Mouse (Mus musculus) midbrain, embryonic 10.5 days (tissue): ENCODE measurements around the gene Rgsl1. TPM values are rescaled to one million over a fixed set of nuclear protein-coding genes. Genes with fewer than 3 reads are reported as not detected.

Experiments used
- DNase-seq: peaks from one replicate; pipeline ENCODE4 v3.0.0-alpha.2; 2017; ENCODE audit warnings: low spot score
- H3K27ac ChIP-seq: fragments of 300-500 bp; sonication (generic); replicated peaks from 2 replicates; pipeline ENCODE4 v1.5.1; 2016; ENCODE audit warnings: mild to moderate bottlenecking
- H3K27me3 ChIP-seq: fragments of 300-500 bp; sonication (generic); 2 replicates; pipeline ENCODE4 v1.6.1; 2016; ENCODE audit warnings: low read depth, mild to moderate bottlenecking; ENCODE audit not compliant: poor library complexity, severe bottlenecking
- H3K36me3 ChIP-seq: fragments of 300-500 bp; sonication (generic); 2 replicates; pipeline ENCODE4 v1.6.1; 2016; ENCODE audit warnings: mild to moderate bottlenecking, moderate library complexity
- H3K4me1 ChIP-seq: fragments of 300-500 bp; sonication (generic); 2 replicates; pipeline ENCODE4 v1.6.1; 2016
- H3K4me3 ChIP-seq: fragments of 300-500 bp; sonication (generic); 2 replicates; pipeline ENCODE4 v1.5.1; 2016; ENCODE audit warnings: mild to moderate bottlenecking, moderate library complexity
- H3K9me3 ChIP-seq: fragments of 300-500 bp; sonication (generic); replicated peaks from 2 replicates; pipeline ENCODE4 v1.6.1; 2016; ENCODE audit warnings: mild to moderate bottlenecking
- WGBS: fragments of 180-500 bp; shearing (Covaris S2); methylation state at CpG from one replicate; pipeline ENCODE4 v1.1.7; 2016; 5-methylcytosine and 5-hydroxymethylcytosine counted together
- polyA plus RNA-seq: library from polyadenylated mRNA; unstranded; fragments of >200 nt; fragmentation: Nextera tagmentation; extraction: Ambion mirVana; gene quantifications from 2 replicates; pipeline ENCODE4 v1.2.1, GENCODE M21; 2016

The Rgsl1 gene
- polyA plus RNA-seq, 1 experiment from 2014 or later, result not detected

- no peak overlapping the region for H3K27ac ChIP-seq
- DNase-seq, result no peak
- no peaks in the 10 kb centered on the region for H3K27me3 ChIP-seq
- H3K9me3 ChIP-seq, result no peaks in the 10 kb centered on the region
- H3K4me3 ChIP-seq, result no peak overlapping the region
- 87% methylated on average over 3 of the region's 3 CpGs for WGBS
- no peaks in the 10 kb centered on the region for H3K36me3 ChIP-seq
- H3K4me1 ChIP-seq, result no peaks in the 10 kb centered on the region
These were observed 23.7 kb downstream of the Rgsl1 start for GRCm38 (mm10) chr1:153820216-153820615.

GRCm38 (mm10) chr1:153814278-153814677 is 29.7 kb downstream of the Rgsl1 start:
- H3K27me3 ChIP-seq, result no peaks in the 10 kb centered on the region
- H3K9me3 ChIP-seq, result no peaks in the 10 kb centered on the region
- H3K4me3 ChIP-seq, result no peak overlapping the region
- DNase-seq, result no peak
- H3K4me1 ChIP-seq, result no peaks in the 10 kb centered on the region
- WGBS, result 63% methylated on average over 2 of the region's 2 CpGs
- H3K36me3 ChIP-seq, result no peaks in the 10 kb centered on the region
- no peak overlapping the region for H3K27ac ChIP-seq

GRCm38 (mm10) chr1:153807390-153807993 is 36.5 kb downstream of the Rgsl1 start:
- H3K27me3 ChIP-seq, result no peaks in the 10 kb centered on the region
- H3K27ac ChIP-seq, result no peak overlapping the region
- no peak overlapping the region for H3K4me3 ChIP-seq
- H3K36me3 ChIP-seq, result no peaks in the 10 kb centered on the region
- 53% methylated on average over 13 of the region's 13 CpGs for WGBS
- no peaks in the 10 kb centered on the region for H3K9me3 ChIP-seq
- DNase-seq, result peak; percentile 36
- peaks cover 13% of the 10 kb centered on the region for H3K4me1 ChIP-seq

- WGBS, result 53% methylated on average over 8 of the region's 8 CpGs
- no peak for DNase-seq
- peaks cover 13% of the 10 kb centered on the region for H3K4me1 ChIP-seq
- H3K36me3 ChIP-seq, result no peaks in the 10 kb centered on the region
- H3K27ac ChIP-seq, result no peak overlapping the region
- H3K4me3 ChIP-seq, result no peak overlapping the region
- no peaks in the 10 kb centered on the region for H3K27me3 ChIP-seq
- H3K9me3 ChIP-seq, result no peaks in the 10 kb centered on the region
These were observed 40.4 kb downstream of the Rgsl1 start for GRCm38 (mm10) chr1:153803530-153803929.

- 85% methylated on average over 7 of the region's 7 CpGs for WGBS
- Histone ChIP-seq H3K27me3 (no peaks in the 10 kb centered on the region), H3K4me3 (no peak overlapping the region), H3K4me1 (peaks cover 13% of the 10 kb centered on the region), H3K9me3 (no peaks in the 10 kb centered on the region), H3K36me3 (no peaks in the 10 kb centered on the region), H3K27ac (no peak overlapping the region)
- DNase-seq, result no peak
These were observed 41.3 kb downstream of the Rgsl1 start for GRCm38 (mm10) chr1:153802691-153803090.

GRCm38 (mm10) chr1:153794241-153794640 is 49.7 kb downstream of the Rgsl1 start:
- no peaks in the 10 kb centered on the region for H3K27me3 ChIP-seq
- H3K27ac ChIP-seq, result no peak overlapping the region
- 85% methylated on average over 3 of the region's 3 CpGs for WGBS
- H3K4me3 ChIP-seq, result no peak overlapping the region
- H3K9me3 ChIP-seq, result no peaks in the 10 kb centered on the region
- H3K4me1 ChIP-seq, result no peaks in the 10 kb centered on the region
- H3K36me3 ChIP-seq, result no peaks in the 10 kb centered on the region
- no peak for DNase-seq

GRCm38 (mm10) chr1:153790708-153791107 is 53.2 kb downstream of the Rgsl1 start:
- Histone ChIP-seq H3K9me3 (no peaks in the 10 kb centered on the region), H3K27me3 (no peaks in the 10 kb centered on the region), H3K36me3 (no peaks in the 10 kb centered on the region), H3K4me1 (no peaks in the 10 kb centered on the region), H3K27ac (no peak overlapping the region), H3K4me3 (no peak overlapping the region)
- WGBS, result 79% methylated on average over 2 of the region's 2 CpGs
- DNase-seq, result no peak

GRCm38 (mm10) chr1:153785608-153786007 is 58.3 kb downstream of the Rgsl1 start:
- no peak overlapping the region for H3K4me3 ChIP-seq
- H3K9me3 ChIP-seq, result no peaks in the 10 kb centered on the region
- H3K27ac ChIP-seq, result no peak overlapping the region
- H3K4me1 ChIP-seq, result no peaks in the 10 kb centered on the region
- WGBS, result 83% methylated on average over 4 of the region's 4 CpGs
- H3K36me3 ChIP-seq, result no peaks in the 10 kb centered on the region
- DNase-seq, result no peak
- no peaks in the 10 kb centered on the region for H3K27me3 ChIP-seq

- Histone ChIP-seq H3K9me3 (no peaks in the 10 kb centered on the region), H3K27ac (no peak overlapping the region), H3K4me1 (no peaks in the 10 kb centered on the region), H3K36me3 (no peaks in the 10 kb centered on the region), H3K4me3 (no peak overlapping the region), H3K27me3 (no peaks in the 10 kb centered on the region)
- no peak for DNase-seq
- 50% methylated on average over 1 of the region's 1 CpGs for WGBS
These were observed 60.6 kb downstream of the Rgsl1 start for GRCm38 (mm10) chr1:153783339-153783738.

- Histone ChIP-seq H3K36me3 (no peaks in the 10 kb centered on the region), H3K27ac (no peak overlapping the region), H3K4me3 (no peak overlapping the region), H3K9me3 (no peaks in the 10 kb centered on the region), H3K27me3 (no peaks in the 10 kb centered on the region), H3K4me1 (no peaks in the 10 kb centered on the region)
- no peak for DNase-seq
- WGBS, result 89% methylated on average over 10 of the region's 10 CpGs
These were observed 65.7 kb downstream of the Rgsl1 start for GRCm38 (mm10) chr1:153778205-153778604.

- no peaks in the 10 kb centered on the region for H3K27me3 ChIP-seq
- DNase-seq, result no peak
- WGBS, result 96% methylated on average over 7 of the region's 7 CpGs
These were observed 67.7 kb downstream of the Rgsl1 start for GRCm38 (mm10) chr1:153776257-153776656.

GRCm38 (mm10) chr1:153775174-153775573 is 68.8 kb downstream of the Rgsl1 start:
- no peaks in the 10 kb centered on the region for H3K27me3 ChIP-seq
- no peak overlapping the region for H3K27ac ChIP-seq
- WGBS, result 96% methylated on average over 6 of the region's 6 CpGs
- no peak for DNase-seq
- no peaks in the 10 kb centered on the region for H3K36me3 ChIP-seq
- H3K9me3 ChIP-seq, result no peaks in the 10 kb centered on the region
- no peaks in the 10 kb centered on the region for H3K4me1 ChIP-seq
- no peak overlapping the region for H3K4me3 ChIP-seq

More at GRCm38 (mm10) chr1:153776257-153776656, 67.7 kb downstream of the Rgsl1 start:
- H3K4me3 ChIP-seq, result no peak overlapping the region
- no peaks in the 10 kb centered on the region for H3K4me1 ChIP-seq
- no peak overlapping the region for H3K27ac ChIP-seq
- H3K9me3 ChIP-seq, result no peaks in the 10 kb centered on the region
- H3K36me3 ChIP-seq, result no peaks in the 10 kb centered on the region

- no peaks in the 10 kb centered on the region for H3K36me3 ChIP-seq
- H3K4me3 ChIP-seq, result no peak overlapping the region
- no peaks in the 10 kb centered on the region for H3K9me3 ChIP-seq
- no peak overlapping the region for H3K27ac ChIP-seq
- H3K27me3 ChIP-seq, result no peaks in the 10 kb centered on the region
- DNase-seq, result no peak
- 78% methylated on average over 1 of the region's 1 CpGs for WGBS
- H3K4me1 ChIP-seq, result 0 out of 2 replicates have a peak, but pooled peaks cover 4% of the 10 kb centered on the region
These were observed 73.2 kb downstream of the Rgsl1 start for GRCm38 (mm10) chr1:153770776-153771167.
